Mouse (Mus musculus): ENCODE results near the gene Mat2a.

DNA sequence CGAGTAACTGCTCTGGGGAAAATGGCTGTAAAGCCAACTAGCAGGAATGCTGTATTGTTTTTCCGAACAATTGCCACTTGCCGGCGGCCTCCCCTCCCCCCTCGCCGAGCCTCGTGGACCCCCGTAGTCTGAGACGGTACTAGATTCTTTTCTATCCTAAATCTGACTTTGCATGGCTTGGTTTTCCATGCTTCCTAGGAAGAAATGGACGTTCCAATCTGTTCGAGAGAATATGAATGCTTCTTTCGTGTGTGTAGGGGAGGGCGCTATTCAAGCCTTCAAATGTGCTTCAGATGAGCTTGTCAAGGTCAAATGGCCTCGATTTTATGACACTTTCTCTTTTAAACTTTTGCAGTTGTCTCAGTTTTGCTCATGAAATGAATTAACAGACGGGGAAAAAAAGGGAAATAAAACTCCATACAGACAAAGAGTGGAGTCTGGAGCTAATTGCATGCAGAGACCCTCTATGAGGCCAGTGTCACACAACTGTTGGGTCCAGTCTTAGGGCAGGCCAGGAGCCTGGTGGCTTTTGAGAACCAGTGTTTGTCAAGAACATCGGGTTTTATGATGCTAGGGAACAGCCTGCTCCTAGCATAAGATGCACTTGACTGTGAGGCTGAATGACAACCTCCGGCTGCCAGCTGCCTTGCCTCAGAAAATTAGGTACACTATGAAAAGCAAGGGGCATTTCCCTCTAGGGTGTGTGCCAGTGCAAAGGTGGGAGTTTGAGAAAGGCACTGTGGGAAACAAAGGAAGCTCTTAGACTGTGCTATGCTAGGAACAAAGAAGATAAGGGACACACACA is 1.0 kb upstream of the Mat2a start:
- TF ChIP-seq CTCF (IDR thresholded peaks at IDR 0.05; ENCODE audit: borderline replicate concordance, control insufficient read depth, extremely low read depth, insufficient read depth, low read length, poor library complexity) (no peak), POLR2A (IDR thresholded peaks at IDR 0.05; ENCODE audit: control insufficient read depth, extremely low read depth, insufficient read depth, low read length, poor library complexity) (no peak)
